Mouse (Mus musculus): ENCODE results near the gene Gm10959. TPM values are rescaled to one million over a fixed set of nuclear protein-coding genes. Genes with fewer than 3 reads are reported as not detected.

Gm10959 gene
- polyA plus RNA-seq, 1 experiment, result not detected

- no peak for DNase-seq (ENCODE audit: low spot score)
These were observed 24.4 kb downstream of the Gm10959 start, which contains the start of gene Fabp2 for GRCm38 (mm10) chr3:122894772-122895171. Gene Fabp2, plus strand, starts transcription at chr3:122895072.

GRCm38 (mm10) chr3:122888371-122888819 is 30.8 kb downstream of the Gm10959 start:
- no peak for DNase-seq (ENCODE audit: low spot score)

GRCm38 (mm10) chr3:122887505-122888301 is 31.5 kb downstream of the Gm10959 start:
- DNase-seq (ENCODE audit: low spot score), result no peak

- DNase-seq (ENCODE audit: low spot score), result no peak
These were observed 40.4 kb downstream of the Gm10959 start for GRCm38 (mm10) chr3:122878705-122879315.

GRCm38 (mm10) chr3:122877543-122877942 is 41.6 kb downstream of the Gm10959 start:
- no peak for DNase-seq (ENCODE audit: low spot score)

- no peak for DNase-seq (ENCODE audit: low spot score)
These were observed 42.3 kb downstream of the Gm10959 start for GRCm38 (mm10) chr3:122876870-122877269.

GRCm38 (mm10) chr3:122871596-122871995 is 47.6 kb downstream of the Gm10959 start:
- no peak for DNase-seq (ENCODE audit: low spot score)

GRCm38 (mm10) chr3:122868270-122868669 is 50.9 kb downstream of the Gm10959 start:
- DNase-seq (ENCODE audit: low spot score), result no peak

- DNase-seq (ENCODE audit: low spot score), result no peak
These were observed 54.1 kb downstream of the Gm10959 start for GRCm38 (mm10) chr3:122865092-122865491.

Other genes with a start within 250 kb of the Gm10959 start
- gene Pde5a, start 190.4 kb downstream of the Gm10959 start, polyA plus RNA-seq (2012; rRNA removed), result 115 and 175 TPM in 2 replicates
- gene Fabp2, start 24.3 kb downstream of the Gm10959 start, polyA plus RNA-seq (2012; rRNA removed), result 0.37 and 0.38 TPM in 2 replicates
- 73.1 and 86.1 TPM in 2 replicates for gene 1810037I17Rik, start 4.8 kb upstream of the Gm10959 start, polyA plus RNA-seq (2012; rRNA removed)
- 5.9 and 8.0 TPM in 2 replicates for gene Usp53, start 65.2 kb upstream of the Gm10959 start, polyA plus RNA-seq (2012; rRNA removed)
- gene Myoz2, start 115.7 kb upstream of the Gm10959 start, polyA plus RNA-seq (2012; rRNA removed), result 0.09 and 0.10 TPM in 2 replicates

Measured in urinary bladder, adult 2 months (tissue).